Mouse (Mus musculus) C2C12 (cell line): ENCODE results near the gene Ptgds.

Source experiments
- CEBPB ChIP-seq: IDR thresholded peaks from one replicate; pipeline ENCODE4 v1.6.1; 2011; ENCODE audit warnings: low read depth, mild to moderate bottlenecking, control low read depth, moderate library complexity
- CTCF ChIP-seq: IDR thresholded peaks from one replicate; pipeline ENCODE4 v1.5.1; 2011; ENCODE audit not compliant: control insufficient read depth, insufficient read depth, insufficient read length
- MAX ChIP-seq: IDR thresholded peaks from one replicate; pipeline ENCODE4 v1.6.1; 2011; ENCODE audit warnings: mild to moderate bottlenecking, control low read depth
- MYOD1 ChIP-seq: IDR thresholded peaks from one replicate; pipeline ENCODE4 v1.6.1; 2011; ENCODE audit warnings: low read depth; ENCODE audit not compliant: control insufficient read depth, insufficient read length
- MYOG ChIP-seq: IDR thresholded peaks from one replicate; pipeline ENCODE4 v1.6.1; 2011; ENCODE audit not compliant: control insufficient read depth, insufficient read length; ENCODE audit errors: extremely low read depth
- USF1 ChIP-seq: IDR thresholded peaks from one replicate; pipeline ENCODE4 v1.6.1; 2011; ENCODE audit warnings: low read depth, mild to moderate bottlenecking, control low read depth, moderate library complexity

- TF ChIP-seq CTCF, result no peak
- no peak for TF ChIP-seq USF1
- TF ChIP-seq MAX, result no peak
- TF ChIP-seq CEBPB, result no peak
- no peak for TF ChIP-seq MYOD1
- no peak for TF ChIP-seq MYOG
Observed at GRCm38 (mm10) chr2:25463630-25464029, 6.2 kb downstream of the Ptgds start.
